Mouse (Mus musculus): ENCODE measurements around the gene Cacna1d. TPM values are rescaled to one million over a fixed set of nuclear protein-coding genes. Genes with fewer than 3 reads are reported as not detected.

Gene Cacna1d
- polyA plus RNA-seq, 1 experiment from 2014 or later = 2.3 TPM

DNA sequence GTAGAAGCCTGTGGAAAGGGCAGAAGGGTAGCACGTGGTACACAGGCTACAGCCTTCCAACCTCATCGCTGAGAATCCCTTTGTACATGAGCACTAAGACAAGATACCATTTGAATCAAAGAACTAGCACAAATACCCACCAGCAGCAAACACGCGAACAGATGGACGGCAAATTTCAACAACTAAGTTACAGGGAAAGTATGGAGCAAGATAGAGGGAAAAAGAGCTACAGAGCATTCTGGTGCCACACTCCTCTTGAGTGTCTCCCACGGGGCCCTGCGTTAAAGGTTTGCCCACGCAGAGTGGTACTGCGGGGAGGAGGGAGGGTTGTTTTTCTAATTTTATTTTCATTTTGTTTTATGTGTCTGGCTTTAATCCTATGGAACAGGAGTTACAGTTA lies 215.7 kb downstream of the Cacna1d start:
- ATAC-seq (ENCODE audit: insufficient number of reproducible peaks, low FRiP score, low TSS enrichment, low read depth) = no peak
- Histone ChIP-seq H3K27me3 (no peaks in the 10 kb centered on the region), H3K9ac (no peak overlapping the region), H3K9me3 (no peaks in the 10 kb centered on the region), H3K27ac (no peak overlapping the region), H3K4me2 (no peak overlapping the region), H3K4me1 (no peaks in the 10 kb centered on the region), H3K4me3 (no peak overlapping the region), H3K36me3 (no peaks in the 10 kb centered on the region)
- WGBS = 70% methylated on average over 9 of the region's 9 CpGs

DNA sequence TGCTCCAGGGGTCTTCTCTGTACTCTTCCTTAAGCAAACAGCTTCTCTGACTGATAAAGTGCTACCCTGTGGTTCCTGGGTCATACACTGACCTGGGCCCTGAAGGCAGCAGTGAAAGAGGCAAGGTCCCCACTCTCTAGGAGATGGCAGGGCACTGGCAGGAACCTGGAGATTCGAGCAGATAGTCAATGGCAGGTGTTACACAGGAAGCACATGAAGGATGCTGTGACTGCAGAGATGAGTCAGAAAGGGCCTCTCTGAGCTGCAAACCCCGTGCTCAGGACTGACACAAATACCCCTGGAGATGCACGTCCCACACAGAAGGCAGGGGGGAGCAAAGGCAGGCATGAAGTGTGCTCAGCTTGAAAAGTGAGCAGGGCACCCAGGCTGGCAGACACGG lies 218.3 kb downstream of the Cacna1d start:
- no peaks in the 10 kb centered on the region for H3K9me3 ChIP-seq
- H3K9ac ChIP-seq = no peak overlapping the region
- no peaks in the 10 kb centered on the region for H3K27me3 ChIP-seq
- no peak overlapping the region for H3K4me3 ChIP-seq
- H3K4me2 ChIP-seq = no peak overlapping the region
- ATAC-seq (ENCODE audit: insufficient number of reproducible peaks, low FRiP score, low TSS enrichment, low read depth) = no peak
- H3K36me3 ChIP-seq = no peaks in the 10 kb centered on the region
- no peaks in the 10 kb centered on the region for H3K4me1 ChIP-seq
- no peak overlapping the region for H3K27ac ChIP-seq
- 85% methylated on average over 4 of the region's 4 CpGs for WGBS

DNA sequence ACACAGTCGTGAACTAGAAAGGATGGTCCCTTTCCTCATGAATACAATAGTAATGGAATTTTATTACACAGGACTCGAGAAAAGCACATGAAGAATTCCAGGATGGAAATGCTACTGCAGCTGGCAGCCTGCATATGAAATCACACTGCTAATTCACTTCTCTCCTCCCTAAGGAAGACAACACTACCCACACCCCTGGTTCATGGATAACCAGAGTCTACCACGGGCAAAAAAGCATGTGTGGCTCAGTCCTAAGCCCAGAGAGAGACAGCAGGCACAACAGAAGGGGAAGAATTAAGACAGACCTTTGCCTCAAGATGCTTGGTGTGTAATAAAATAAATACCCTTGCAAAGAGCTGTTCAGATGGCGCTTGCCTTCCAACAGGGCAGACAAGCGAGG lies 218.7 kb downstream of the Cacna1d start:
- Histone ChIP-seq H3K27me3 (no peaks in the 10 kb centered on the region), H3K4me3 (no peak overlapping the region), H3K9me3 (no peaks in the 10 kb centered on the region), H3K36me3 (no peaks in the 10 kb centered on the region), H3K9ac (no peak overlapping the region), H3K4me1 (no peaks in the 10 kb centered on the region), H3K27ac (no peak overlapping the region), H3K4me2 (no peak overlapping the region)
- 77% methylated on average over 5 of the region's 5 CpGs for WGBS
- no peak for ATAC-seq (ENCODE audit: insufficient number of reproducible peaks, low FRiP score, low TSS enrichment, low read depth)

DNA sequence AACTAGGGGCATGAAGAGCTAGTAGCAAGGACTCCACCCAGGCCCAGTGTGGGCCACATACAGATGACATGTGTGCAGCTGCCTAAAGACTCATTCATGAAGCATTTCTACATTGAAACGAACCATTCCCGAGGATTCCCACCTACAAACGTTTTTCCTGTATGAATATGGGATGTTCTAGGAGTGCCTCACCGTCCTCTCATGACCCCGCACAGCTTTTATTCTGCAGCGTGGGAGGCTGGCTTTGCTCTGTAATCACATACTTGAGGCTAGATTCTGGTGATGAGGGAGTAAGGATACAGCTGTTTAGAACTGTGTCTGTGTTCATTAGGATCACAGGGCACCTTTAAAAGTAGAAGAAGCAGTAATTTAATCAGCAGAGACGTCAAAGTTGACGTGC lies 219.4 kb downstream of the Cacna1d start:
- ATAC-seq (ENCODE audit: insufficient number of reproducible peaks, low FRiP score, low TSS enrichment, low read depth) = no peak
- H3K27me3 ChIP-seq = no peaks in the 10 kb centered on the region
- no peak overlapping the region for H3K9ac ChIP-seq
- H3K4me3 ChIP-seq = no peak overlapping the region
- no peaks in the 10 kb centered on the region for H3K9me3 ChIP-seq
- no peak overlapping the region for H3K27ac ChIP-seq
- H3K4me2 ChIP-seq = no peak overlapping the region
- WGBS = 74% methylated on average over 8 of the region's 8 CpGs
- no peaks in the 10 kb centered on the region for H3K4me1 ChIP-seq
- H3K36me3 ChIP-seq = no peaks in the 10 kb centered on the region

DNA sequence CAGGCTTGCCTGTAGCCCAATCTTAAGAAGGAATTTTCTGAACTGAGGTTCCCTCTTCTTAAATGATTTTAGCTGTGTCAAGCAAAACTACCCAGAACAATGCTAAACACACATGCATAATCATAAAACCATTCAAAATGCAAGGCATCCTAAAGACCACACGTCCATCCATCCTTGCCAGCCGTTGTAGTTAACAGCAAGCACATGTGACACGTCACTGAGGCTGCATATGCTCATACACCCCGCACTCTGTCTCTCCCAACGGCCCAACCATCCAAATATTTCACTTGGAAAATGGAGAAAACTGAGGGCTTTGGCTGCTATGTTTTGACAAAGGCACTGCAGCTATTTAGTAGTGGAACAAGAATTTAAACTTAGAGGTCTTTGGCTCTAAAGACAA lies 220.9 kb downstream of the Cacna1d start:
- WGBS = 67% methylated on average over 5 of the region's 5 CpGs
- Histone ChIP-seq H3K9ac (no peak overlapping the region), H3K27me3 (no peaks in the 10 kb centered on the region), H3K27ac (no peak overlapping the region), H3K9me3 (no peaks in the 10 kb centered on the region), H3K4me2 (no peak overlapping the region), H3K36me3 (no peaks in the 10 kb centered on the region), H3K4me1 (no peaks in the 10 kb centered on the region), H3K4me3 (no peak overlapping the region)
- no peak for ATAC-seq (ENCODE audit: insufficient number of reproducible peaks, low FRiP score, low TSS enrichment, low read depth)

DNA sequence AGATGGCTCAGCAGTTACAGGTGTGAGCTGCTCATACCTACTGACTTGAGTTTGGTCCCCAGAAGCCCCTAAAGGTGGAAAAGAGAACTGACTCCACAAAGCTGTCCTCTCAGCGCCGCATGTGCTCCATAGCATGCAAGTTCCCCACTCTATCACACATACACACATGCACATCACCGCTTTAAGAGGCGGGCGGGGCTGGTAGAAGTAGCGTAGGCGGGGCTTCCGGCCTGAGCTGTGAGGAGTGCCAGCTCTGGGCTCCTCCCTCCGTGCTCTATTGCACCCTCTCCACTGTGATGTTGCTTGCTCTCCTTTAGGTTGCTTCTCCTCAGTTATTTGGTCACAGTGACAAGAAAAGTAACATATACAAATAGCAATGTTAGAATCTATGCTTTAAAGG lies 225.5 kb downstream of the Cacna1d start:
- Histone ChIP-seq H3K4me1 (no peaks in the 10 kb centered on the region), H3K4me3 (no peak overlapping the region), H3K27me3 (no peaks in the 10 kb centered on the region), H3K4me2 (no peak overlapping the region), H3K36me3 (no peaks in the 10 kb centered on the region), H3K9ac (no peak overlapping the region), H3K27ac (no peak overlapping the region), H3K9me3 (no peaks in the 10 kb centered on the region)
- no peak for ATAC-seq (ENCODE audit: insufficient number of reproducible peaks, low FRiP score, low TSS enrichment, low read depth)
- WGBS = 72% methylated on average over 9 of the region's 9 CpGs

DNA sequence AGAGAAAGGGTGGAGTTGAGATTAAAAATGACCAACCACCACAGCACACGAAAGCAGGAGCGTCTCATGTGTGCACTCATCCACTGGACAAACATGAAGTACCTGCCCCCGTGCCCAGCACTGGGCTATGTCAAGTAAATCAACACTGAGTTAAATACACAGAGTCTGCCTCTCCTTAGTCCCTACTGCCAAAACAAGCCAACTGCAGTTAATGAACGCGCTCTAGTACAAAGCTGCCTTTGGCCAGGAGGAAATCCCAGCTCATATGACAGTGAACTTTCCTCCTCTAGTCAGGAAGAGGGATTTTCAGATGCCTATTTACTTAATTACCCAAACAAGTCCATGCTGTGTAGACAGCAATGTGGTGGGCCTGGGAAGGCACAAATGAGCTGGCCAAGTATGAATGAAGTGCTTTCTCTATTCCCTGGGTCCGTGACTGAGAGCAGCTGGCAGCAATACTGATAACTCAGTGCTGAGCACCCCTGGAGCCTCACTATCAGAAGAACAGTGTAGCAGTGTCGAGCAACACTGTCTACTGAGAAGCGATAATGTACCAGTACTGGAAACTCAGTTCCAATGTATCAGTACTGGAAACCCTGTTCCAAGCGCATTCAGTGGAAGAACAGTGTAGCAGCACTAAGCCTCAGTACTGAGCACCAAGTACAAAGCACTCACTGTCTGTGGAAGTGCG lies 229.5 kb downstream of the Cacna1d start:
- Histone ChIP-seq H3K27ac (no peak overlapping the region), H3K27me3 (no peaks in the 10 kb centered on the region), H3K4me2 (no peak overlapping the region), H3K36me3 (no peaks in the 10 kb centered on the region), H3K4me1 (no peaks in the 10 kb centered on the region), H3K9ac (no peak overlapping the region), H3K4me3 (no peak overlapping the region), H3K9me3 (no peaks in the 10 kb centered on the region)
- 74% methylated on average over 10 of the region's 10 CpGs for WGBS
- ATAC-seq (ENCODE audit: insufficient number of reproducible peaks, low FRiP score, low TSS enrichment, low read depth) = 0 out of 2 replicates have a peak, but pooled peaks have one; percentile 19

DNA sequence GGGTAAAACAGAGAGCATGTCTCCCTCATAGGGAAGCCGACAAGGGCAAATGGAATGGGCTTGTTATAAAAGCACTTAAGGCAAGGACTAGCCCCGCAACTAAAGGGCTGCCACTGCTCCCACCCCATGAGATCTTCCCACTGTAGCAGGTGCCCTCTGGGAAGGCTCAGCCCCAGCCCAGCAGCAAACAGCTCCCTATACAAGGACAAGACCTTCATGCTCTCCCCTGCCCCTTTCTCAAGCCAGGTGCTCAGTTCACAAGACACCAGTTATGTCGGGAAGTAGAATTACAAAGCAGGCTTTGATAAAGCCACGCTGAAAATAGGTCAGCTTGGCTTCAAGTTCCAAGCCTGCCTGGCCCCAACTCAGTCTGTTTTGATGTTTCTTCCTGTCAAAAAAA lies 233.6 kb downstream of the Cacna1d start:
- no peak for ATAC-seq (ENCODE audit: insufficient number of reproducible peaks, low FRiP score, low TSS enrichment, low read depth)
- no peak overlapping the region for H3K4me3 ChIP-seq
- 37% methylated on average over 4 of the region's 4 CpGs for WGBS
- no peak overlapping the region for H3K27ac ChIP-seq
- no peak overlapping the region for H3K9ac ChIP-seq
- no peaks in the 10 kb centered on the region for H3K36me3 ChIP-seq
- H3K9me3 ChIP-seq = no peaks in the 10 kb centered on the region
- H3K27me3 ChIP-seq = no peaks in the 10 kb centered on the region
- no peak overlapping the region for H3K4me2 ChIP-seq
- peaks cover 6% of the 10 kb centered on the region; the same call in 1 of the 2 replicates for H3K4me1 ChIP-seq

DNA sequence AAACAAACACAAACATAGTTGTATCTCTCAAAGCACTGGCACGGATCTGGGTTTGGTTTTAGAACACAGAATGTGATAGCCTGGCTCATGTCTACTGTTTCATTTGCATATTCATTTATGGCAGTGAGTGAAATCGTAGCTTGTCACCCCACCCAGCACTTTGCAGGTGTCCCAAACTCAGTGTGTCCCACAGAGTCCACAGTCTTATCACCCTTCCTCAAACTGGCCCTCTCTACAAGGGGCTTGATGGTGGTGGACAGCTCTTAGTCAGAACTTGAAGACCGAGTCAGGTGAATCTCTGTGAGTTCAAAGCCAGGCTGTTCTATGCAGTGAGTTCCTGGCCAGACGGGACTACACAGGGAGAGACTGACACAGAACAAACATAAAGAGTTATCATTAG lies 234.8 kb downstream of the Cacna1d start:
- H3K9ac ChIP-seq = no peak overlapping the region
- ATAC-seq (ENCODE audit: insufficient number of reproducible peaks, low FRiP score, low TSS enrichment, low read depth) = no peak
- peaks cover 6% of the 10 kb centered on the region; the same call in 1 of the 2 replicates for H3K4me1 ChIP-seq
- no peak overlapping the region for H3K4me2 ChIP-seq
- H3K4me3 ChIP-seq = no peak overlapping the region
- no peaks in the 10 kb centered on the region for H3K27me3 ChIP-seq
- no peak overlapping the region for H3K27ac ChIP-seq
- H3K36me3 ChIP-seq = no peaks in the 10 kb centered on the region
- no peaks in the 10 kb centered on the region for H3K9me3 ChIP-seq
- WGBS = 75% methylated on average over 4 of the region's 4 CpGs

DNA sequence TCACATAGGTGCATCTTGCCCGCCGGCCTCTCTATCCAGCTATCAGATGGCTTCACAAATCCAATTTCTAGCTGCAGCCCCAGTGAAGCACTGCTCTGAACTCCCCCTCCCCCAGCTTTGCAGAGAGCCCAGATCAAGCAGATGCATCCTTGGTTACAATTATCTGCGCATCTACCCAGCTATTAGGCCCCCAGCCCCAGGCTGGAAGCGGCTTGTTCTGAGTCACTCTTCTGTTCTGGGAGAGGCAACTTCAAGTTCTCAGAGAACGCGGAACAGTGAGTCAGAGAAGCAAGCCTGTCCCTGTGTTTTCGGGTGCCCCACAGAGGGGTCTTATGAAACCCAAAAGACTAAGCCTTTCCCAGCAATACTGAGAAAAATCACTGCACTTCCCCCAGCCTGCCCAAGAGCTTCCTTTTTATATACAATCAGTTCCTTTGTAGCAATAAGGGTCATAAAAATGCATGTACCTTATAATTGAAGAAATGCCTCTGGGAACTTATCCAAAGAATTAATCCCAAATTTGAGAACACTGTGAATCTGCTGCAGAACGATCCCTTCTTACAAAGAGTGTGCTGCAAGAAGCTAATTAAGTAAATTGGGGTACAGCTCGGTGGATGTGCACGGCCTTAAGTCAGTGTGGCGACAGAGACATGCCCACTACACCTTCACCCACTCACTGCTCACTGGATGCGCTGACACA lies 235.4 kb downstream of the Cacna1d start:
- no peak overlapping the region for H3K4me3 ChIP-seq
- H3K4me1 ChIP-seq = peaks cover 6% of the 10 kb centered on the region; the same call in 1 of the 2 replicates
- no peak for ATAC-seq (ENCODE audit: insufficient number of reproducible peaks, low FRiP score, low TSS enrichment, low read depth)
- no peak overlapping the region for H3K9ac ChIP-seq
- no peak overlapping the region for H3K27ac ChIP-seq
- no peak overlapping the region for H3K4me2 ChIP-seq
- 56% methylated on average over 12 of the region's 12 CpGs for WGBS
- H3K9me3 ChIP-seq = no peaks in the 10 kb centered on the region
- H3K36me3 ChIP-seq = no peaks in the 10 kb centered on the region
- no peaks in the 10 kb centered on the region for H3K27me3 ChIP-seq

DNA sequence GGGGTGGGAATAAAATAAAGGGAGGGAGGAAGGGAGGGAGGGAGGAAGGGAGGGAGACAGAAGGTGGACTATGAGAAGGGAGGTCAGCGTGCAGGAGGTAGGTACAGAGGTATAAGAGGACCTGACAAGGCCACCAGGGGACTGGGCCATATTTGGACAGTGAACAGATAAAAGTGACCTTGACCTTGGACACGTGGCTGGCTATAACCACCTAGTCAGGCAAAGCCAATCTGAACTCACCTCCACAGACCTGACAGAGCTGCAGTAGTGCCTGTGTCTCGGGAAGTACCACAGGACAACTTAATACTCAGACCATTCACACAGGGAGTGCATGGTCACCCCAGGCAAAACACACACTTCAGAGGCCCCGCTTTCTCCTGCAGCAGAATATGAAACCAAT lies 236.5 kb downstream of the Cacna1d start:
- H3K9ac ChIP-seq = no peak overlapping the region
- H3K4me3 ChIP-seq = no peak overlapping the region
- ATAC-seq (ENCODE audit: insufficient number of reproducible peaks, low FRiP score, low TSS enrichment, low read depth) = no peak
- H3K4me1 ChIP-seq = peaks cover 6% of the 10 kb centered on the region; the same call in 1 of the 2 replicates
- H3K36me3 ChIP-seq = no peaks in the 10 kb centered on the region
- H3K4me2 ChIP-seq = no peak overlapping the region
- WGBS = 69% methylated on average over 4 of the region's 4 CpGs
- H3K27ac ChIP-seq = no peak overlapping the region
- H3K27me3 ChIP-seq = no peaks in the 10 kb centered on the region
- no peaks in the 10 kb centered on the region for H3K9me3 ChIP-seq

DNA sequence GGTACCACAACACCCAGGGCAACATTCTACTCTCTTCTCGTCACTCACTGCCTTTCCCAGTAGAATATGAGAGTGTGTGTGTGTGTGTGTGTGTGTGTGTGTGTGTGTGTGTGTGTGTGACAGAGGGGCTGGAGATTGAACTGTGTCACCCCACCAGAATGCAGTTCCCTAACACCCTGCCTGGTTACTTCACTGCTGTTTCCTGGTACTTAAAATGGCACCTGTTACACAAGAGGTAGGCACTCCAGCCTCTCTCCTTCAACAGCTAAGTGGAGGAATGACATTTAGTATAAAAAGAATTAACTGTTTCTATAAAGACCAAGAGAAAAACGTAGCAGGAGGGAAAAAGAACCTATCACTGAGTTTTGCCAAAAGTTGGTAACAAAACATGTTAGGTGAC lies 238.4 kb downstream of the Cacna1d start:
- Histone ChIP-seq H3K9me3 (no peaks in the 10 kb centered on the region), H3K4me3 (no peak overlapping the region), H3K36me3 (no peaks in the 10 kb centered on the region), H3K27ac (no peak overlapping the region), H3K4me2 (no peak overlapping the region), H3K4me1 (peaks cover 6% of the 10 kb centered on the region; the same call in 1 of the 2 replicates), H3K9ac (no peak overlapping the region), H3K27me3 (no peaks in the 10 kb centered on the region)
- 65% methylated on average over 2 of the region's 2 CpGs for WGBS
- no peak for ATAC-seq (ENCODE audit: insufficient number of reproducible peaks, low FRiP score, low TSS enrichment, low read depth)
